Mouse (Mus musculus): ENCODE data around the gene Zfp74.

- TF ChIP-seq CTCF (IDR thresholded peaks at IDR 0.05; ENCODE audit: borderline replicate concordance, insufficient read depth, low read depth, low read length): no peak
- no peak for TF ChIP-seq POLR2A (IDR thresholded peaks at IDR 0.05; ENCODE audit: borderline replicate concordance, insufficient read depth, low read length)
These were observed 27.6 kb upstream of the Zfp74 start for GRCm38 (mm10) chr7:29981455-29981854.

All from cerebellum, adult 2 months (tissue).